Mouse (Mus musculus) limb, embryonic 14.5 days (tissue): Measurements from ENCODE around the gene Slc22a7. TPM values are rescaled to one million over a fixed set of nuclear protein-coding genes. Genes with fewer than 3 reads are reported as not detected.

ENCODE experiments used
- ATAC-seq: fragments of 200-750 bp; cut with Nextera tagmentation; 2 replicates; pipeline ENCODE4 v1.8.0; 2017; ENCODE audit warnings: low read depth, moderate number of reproducible peaks, moderate TSS enrichment; ENCODE audit not compliant: low FRiP score
- DNase-seq: peaks from one replicate; pipeline ENCODE4 v3.0.0-alpha.2; 2015; ENCODE audit warnings: low spot score
- H3K27ac ChIP-seq: fragments of 300-500 bp; sonication (generic); replicated peaks from 2 replicates; pipeline ENCODE4 v1.5.1; 2014; ENCODE audit warnings: low read depth, mild to moderate bottlenecking, low read length, moderate library complexity, mixed read lengths
- H3K27me3 ChIP-seq: fragments of 300-500 bp; sonication (generic); 2 replicates; pipeline ENCODE4 v1.6.1; 2014; ENCODE audit warnings: low read length, mixed read lengths; ENCODE audit not compliant: control insufficient read depth, insufficient read depth
- H3K36me3 ChIP-seq: fragments of 300-500 bp; sonication (generic); 2 replicates; pipeline ENCODE4 v1.6.1; 2014; ENCODE audit warnings: mild to moderate bottlenecking, low read length, moderate library complexity, mixed read lengths; ENCODE audit not compliant: control insufficient read depth, insufficient read depth
- H3K4me1 ChIP-seq: fragments of 300-500 bp; sonication (generic); 2 replicates; pipeline ENCODE4 v1.6.1; 2014; ENCODE audit warnings: antibody characterized with exemption, low read length, mixed read lengths; ENCODE audit not compliant: control insufficient read depth, insufficient read depth
- H3K4me2 ChIP-seq: fragments of 300-500 bp; sonication (generic); replicated peaks from 2 replicates; pipeline ENCODE4 v1.6.1; 2014; ENCODE audit warnings: low read depth, mild to moderate bottlenecking, low read length, moderate library complexity; ENCODE audit not compliant: severe bottlenecking
- H3K4me3 ChIP-seq: fragments of 300-500 bp; sonication (generic); replicated peaks from 2 replicates; pipeline ENCODE4 v1.5.1; 2014; ENCODE audit warnings: low read length
- H3K9ac ChIP-seq: fragments of 300-500 bp; sonication (generic); 2 replicates; pipeline ENCODE4 v1.6.1; 2014; ENCODE audit warnings: mild to moderate bottlenecking, low read depth, low read length, moderate library complexity; ENCODE audit not compliant: severe bottlenecking
- H3K9me3 ChIP-seq: fragments of 300-500 bp; sonication (generic); 2 replicates; pipeline ENCODE4 v1.6.1; 2016; ENCODE audit warnings: low read length; ENCODE audit not compliant: control insufficient read depth
- POLR2A ChIP-seq: fragments of 200-500 bp; IDR thresholded peaks from 2 replicates; pipeline ENCODE4 v1.8.0; 2012; ENCODE audit warnings: inconsistent platforms, mild to moderate bottlenecking, moderate library complexity, borderline replicate concordance; ENCODE audit not compliant: insufficient read depth, insufficient read length; ENCODE audit errors: extremely low read depth
- WGBS: fragments of 180-500 bp; shearing (Covaris S2); extraction: QIAGEN DNeasy Blood & Tissue Kit; methylation state at CpG from one replicate; pipeline ENCODE4 v1.1.7; 2014; 5-methylcytosine and 5-hydroxymethylcytosine counted together
- polyA plus RNA-seq, 2 experiments: library from polyadenylated mRNA; depleted of rRNA in 1 of 2; stranded (reverse) in 1 of 2; unstranded in 1 of 2; fragments of >200 nt; fragmentation: Nextera tagmentation in 1 of 2; extraction: Ambion mirVana in 1 of 2; gene quantifications; 2 replicates each; pipeline versions ENCODE4 v1.2.1 to v1.2.3; 2012 to 2014

Gene Slc22a7
- polyA plus RNA-seq, 2 experiments, result not detected

DNA sequence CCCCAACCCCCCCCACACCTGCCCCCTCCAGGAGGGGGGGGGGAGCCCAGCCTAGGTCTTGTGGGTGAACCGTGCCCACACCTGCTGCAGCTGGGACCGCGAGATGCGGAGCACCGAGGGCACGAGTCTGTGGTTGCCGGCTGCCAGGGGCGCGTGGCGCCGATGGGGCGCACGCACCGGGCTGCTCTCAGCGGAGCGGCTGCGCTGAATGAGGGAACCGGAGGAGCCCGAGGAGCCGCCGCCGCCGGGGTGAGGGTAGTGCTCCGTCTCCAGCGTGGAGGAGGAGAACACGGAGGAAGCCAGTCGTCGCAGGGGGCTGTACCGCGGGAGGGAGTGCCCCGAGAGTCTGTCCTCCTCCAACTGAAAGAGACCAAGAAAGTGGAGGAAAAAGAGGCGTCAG lies 22.4 kb upstream of the Slc22a7 start:
- Histone ChIP-seq H3K4me2 (peak overlapping the region; percentile 54), H3K4me3 (peak overlapping the region; percentile 31), H3K27me3 (peaks cover 58% of the 10 kb centered on the region), H3K36me3 (no peaks in the 10 kb centered on the region), H3K27ac (no peak overlapping the region), H3K4me1 (peaks cover 4% of the 10 kb centered on the region; the same call in 1 of the 2 replicates), H3K9me3 (no peaks in the 10 kb centered on the region), H3K9ac (peak overlapping the region; percentile 36; the same call in 1 of the 2 replicates)
- WGBS, result under 1% methylated on average over 30 of the region's 32 CpGs
- DNase-seq, result no peak
- TF ChIP-seq POLR2A, result no peak
- no peak for ATAC-seq

DNA sequence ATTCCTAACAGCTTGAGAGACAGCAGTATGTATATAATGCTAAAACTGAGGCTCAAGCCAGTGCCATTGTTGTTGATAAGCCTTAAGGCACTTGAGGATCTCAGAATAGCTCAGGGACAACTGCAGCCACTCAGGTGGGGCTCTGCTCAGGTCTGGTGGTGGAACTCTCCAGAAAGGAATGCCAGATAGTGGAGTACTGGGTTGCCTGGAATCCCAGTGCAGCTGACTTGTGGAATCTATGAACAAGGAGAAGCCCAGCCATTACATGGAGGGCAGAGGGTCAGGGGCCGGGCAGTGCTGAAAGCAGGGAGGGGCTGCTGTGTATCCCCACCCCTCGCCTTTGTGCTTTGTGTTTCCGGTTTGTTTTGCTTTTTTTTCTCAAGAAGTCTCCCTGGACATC lies 20.2 kb upstream of the Slc22a7 start:
- WGBS, result 38% methylated on average over 3 of the region's 3 CpGs
- H3K4me2 ChIP-seq, result no peak overlapping the region
- no peak overlapping the region for H3K27ac ChIP-seq
- no peak overlapping the region for H3K9ac ChIP-seq
- peaks cover 71% of the 10 kb centered on the region for H3K27me3 ChIP-seq
- no peaks in the 10 kb centered on the region for H3K36me3 ChIP-seq
- DNase-seq (no peak), ATAC-seq (no peak)
- H3K4me3 ChIP-seq, result no peak overlapping the region
- no peak for TF ChIP-seq POLR2A
- H3K9me3 ChIP-seq, result no peaks in the 10 kb centered on the region
- peaks cover 12% of the 10 kb centered on the region for H3K4me1 ChIP-seq

DNA sequence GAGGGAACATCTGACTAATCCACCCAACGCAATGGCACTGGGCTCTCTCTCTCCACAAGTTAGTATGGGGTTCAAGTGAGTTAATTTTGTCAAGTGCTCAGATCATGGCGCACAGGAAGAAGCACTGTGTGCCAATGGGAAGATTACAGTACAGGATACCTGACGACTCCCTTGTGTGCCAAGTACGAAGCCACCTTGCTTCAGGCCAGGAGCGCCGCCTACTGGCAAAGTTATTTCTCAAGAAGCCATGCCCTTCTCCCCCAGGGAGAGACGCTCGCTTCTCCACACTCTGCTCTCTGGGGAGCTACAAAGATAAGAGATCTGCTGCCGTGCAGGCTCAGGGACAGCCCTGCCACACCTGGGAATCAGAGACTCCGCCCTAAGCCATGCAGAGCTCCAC lies 19.5 kb upstream of the Slc22a7 start:
- H3K4me3 ChIP-seq, result no peak overlapping the region
- peaks cover 12% of the 10 kb centered on the region for H3K4me1 ChIP-seq
- no peak for TF ChIP-seq POLR2A
- H3K27ac ChIP-seq, result no peak overlapping the region
- peaks cover 74% of the 10 kb centered on the region for H3K27me3 ChIP-seq
- ATAC-seq (no peak), DNase-seq (peak; percentile 32)
- H3K36me3 ChIP-seq, result no peaks in the 10 kb centered on the region
- H3K4me2 ChIP-seq, result no peak overlapping the region
- no peak overlapping the region for H3K9ac ChIP-seq
- WGBS, result 14% methylated on average over 10 of the region's 10 CpGs
- H3K9me3 ChIP-seq, result no peaks in the 10 kb centered on the region

DNA sequence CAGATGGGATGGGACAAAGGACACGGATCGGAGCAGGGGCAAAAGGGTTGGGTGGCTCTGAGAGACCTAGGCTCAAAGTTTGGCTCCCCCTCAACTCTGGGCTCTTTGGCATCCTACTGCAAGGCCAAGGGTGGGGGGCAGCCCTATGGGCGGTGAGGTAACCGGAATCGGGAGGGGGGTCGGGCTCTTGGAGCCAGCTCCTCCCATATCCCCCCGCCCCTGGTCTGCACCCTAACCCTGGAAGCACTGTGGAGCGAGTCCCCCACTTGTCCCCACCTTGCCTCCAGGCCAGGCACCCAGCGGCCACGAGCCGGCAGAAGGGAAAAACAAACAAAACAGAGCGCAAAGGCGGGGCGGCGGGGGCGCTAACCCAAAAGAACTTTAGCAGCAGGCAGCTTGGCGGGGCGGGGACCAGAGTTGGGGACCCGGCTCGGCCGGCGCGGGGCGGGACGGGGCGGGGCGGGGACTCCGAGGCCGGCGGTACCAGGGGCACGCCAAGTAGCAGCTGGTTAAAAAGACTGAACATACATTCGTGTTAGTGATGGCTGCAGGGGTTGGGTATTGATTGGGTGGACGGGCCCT lies 16.9 kb upstream of the Slc22a7 start:
- Histone ChIP-seq H3K9ac (peak overlapping the region; percentile 41), H3K4me3 (peak overlapping the region; percentile 39), H3K4me2 (peak overlapping the region; percentile 80), H3K4me1 (peaks cover 8% of the 10 kb centered on the region), H3K27me3 (peaks cover 65% of the 10 kb centered on the region), H3K36me3 (no peaks in the 10 kb centered on the region), H3K27ac (no peak overlapping the region), H3K9me3 (no peaks in the 10 kb centered on the region)
- no peak for DNase-seq
- peak; percentile 54 for ATAC-seq
- 1% methylated on average over 33 of the region's 33 CpGs for WGBS
- TF ChIP-seq POLR2A, result no peak

DNA sequence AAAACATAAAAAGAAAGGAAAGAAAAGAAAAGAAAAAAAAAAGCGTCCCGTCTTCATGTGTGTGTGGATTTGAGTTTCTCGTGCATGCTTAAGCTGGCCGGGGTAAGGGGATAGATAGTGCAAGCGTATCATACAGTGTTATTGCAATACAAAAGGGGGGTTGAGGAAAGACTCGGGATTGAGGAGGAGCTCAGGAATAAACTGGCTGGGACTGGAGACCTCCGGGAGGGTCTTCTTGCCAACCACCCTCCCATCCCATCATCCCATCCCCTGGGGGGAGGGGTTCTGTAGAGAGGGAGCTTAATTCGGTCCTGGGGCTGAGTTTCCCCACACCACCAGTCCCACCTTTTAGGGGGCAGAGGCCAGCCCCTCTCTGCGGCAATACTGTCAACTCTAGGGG lies 16.3 kb upstream of the Slc22a7 start:
- no peak for TF ChIP-seq POLR2A
- no peak for DNase-seq
- peak overlapping the region; percentile 80 for H3K4me2 ChIP-seq
- peak overlapping the region; percentile 39 for H3K4me3 ChIP-seq
- WGBS, result 4% methylated on average over 9 of the region's 9 CpGs
- peaks cover 58% of the 10 kb centered on the region for H3K27me3 ChIP-seq
- no peak overlapping the region for H3K27ac ChIP-seq
- no peak for ATAC-seq
- no peaks in the 10 kb centered on the region for H3K36me3 ChIP-seq
- peaks cover 8% of the 10 kb centered on the region for H3K4me1 ChIP-seq
- H3K9ac ChIP-seq, result peak overlapping the region; percentile 41; the same call in 1 of the 2 replicates
- H3K9me3 ChIP-seq, result no peaks in the 10 kb centered on the region
